Mouse (Mus musculus): ENCODE results near the gene Olfr342. TPM values are rescaled to one million over a fixed set of nuclear protein-coding genes. Genes with fewer than 3 reads are reported as not detected.

The Olfr342 gene
- polyA plus RNA-seq (2016; fragmentation: Nextera tagmentation; extraction: Ambion mirVana), result not detected in 2 replicates

DNA sequence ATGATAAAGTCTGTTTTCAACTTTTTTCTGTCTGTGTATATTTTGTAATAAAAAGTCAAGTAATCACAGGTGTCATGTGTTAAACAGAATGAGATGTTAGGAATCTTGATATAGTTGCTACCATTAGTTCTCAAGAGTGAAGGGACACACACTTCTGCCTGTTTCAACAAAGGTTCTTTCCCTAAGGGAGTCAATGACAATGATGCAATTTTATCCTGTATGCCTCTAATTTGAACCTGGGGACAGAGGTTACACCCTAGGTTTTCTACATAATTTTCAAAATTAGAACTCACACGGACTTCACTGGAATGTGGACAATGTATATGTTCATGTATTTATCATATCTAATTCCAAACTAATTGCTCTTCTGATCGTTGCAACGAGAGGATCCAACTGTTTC, at the start of gene Olfr342:
TSS of gene Olfr342 (plus strand) at position 301 of the 400 bp plus-strand sequence.
- Histone ChIP-seq H3K9me3 (peaks cover 29% of the 10 kb centered on the region), H3K36me3 (replicated peaks) (no peaks in the 10 kb centered on the region), H3K27ac (replicated peaks) (no peak within 1 kb of the TSS), H3K27me3 (replicated peaks; ENCODE audit: low read depth, poor library complexity, severe bottlenecking) (no peaks in the 10 kb centered on the region), H3K4me1 (no peaks in the 10 kb centered on the region), H3K4me3 (no peak within 1 kb of the TSS)
- DNase-seq (ENCODE audit: low spot score), result no peak
- WGBS, result 76% methylated on average over 3 of the region's 3 CpGs

DNA sequence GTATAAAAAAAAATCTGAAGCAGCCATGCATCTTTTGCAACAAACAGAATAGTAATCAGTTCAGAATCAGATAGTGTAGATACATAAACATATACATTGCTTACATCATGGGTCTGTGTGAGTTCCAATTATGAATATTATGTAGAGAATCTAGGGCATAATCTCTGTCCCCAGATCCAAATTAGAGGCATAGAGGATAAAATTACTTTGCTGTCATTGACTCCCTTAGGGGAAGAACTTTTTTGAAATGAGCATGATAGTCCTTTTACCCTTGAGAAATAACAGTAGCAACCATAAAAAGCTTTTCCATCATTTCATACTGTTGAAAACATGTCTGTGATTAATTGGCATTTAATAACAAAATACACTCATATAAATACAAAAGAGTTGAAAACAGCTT, 42.4 kb upstream of the Olfr342 start, which contains the start of gene Olfr341:
TSS of gene Olfr341 (minus strand) at position 101 of the 400 bp plus-strand sequence.
- Histone ChIP-seq H3K27me3 (replicated peaks; ENCODE audit: low read depth, poor library complexity, severe bottlenecking) (no peaks in the 10 kb centered on the region), H3K4me3 (no peak within 1 kb of the TSS), H3K9me3 (peaks cover 22% of the 10 kb centered on the region), H3K27ac (replicated peaks) (no peak within 1 kb of the TSS), H3K36me3 (replicated peaks) (no peaks in the 10 kb centered on the region), H3K4me1 (no peaks in the 10 kb centered on the region)
- no peak for DNase-seq (ENCODE audit: low spot score)

DNA sequence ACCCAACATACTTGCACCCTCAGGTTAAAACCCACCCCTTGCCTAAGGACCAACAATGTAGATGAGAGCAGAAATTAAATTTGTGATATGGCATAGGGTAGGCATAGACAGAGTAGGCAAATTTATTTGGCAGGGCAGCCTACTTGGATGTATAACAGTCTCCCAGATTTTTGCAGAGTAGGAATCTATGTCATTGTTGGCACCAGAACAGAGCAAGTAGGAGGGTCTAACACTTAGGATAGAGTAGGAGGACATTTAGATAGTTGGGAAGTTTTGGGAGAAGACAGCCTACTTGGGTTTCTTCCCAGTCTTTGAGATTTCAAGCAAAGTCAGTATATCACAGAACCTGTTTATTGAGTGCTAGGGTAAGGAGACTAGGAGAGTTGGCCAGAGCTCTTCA, 40.4 kb downstream of the Olfr342 start:
- H3K9me3 ChIP-seq, result peaks cover 33% of the 10 kb centered on the region
- H3K4me1 ChIP-seq, result no peaks in the 10 kb centered on the region
- DNase-seq (ENCODE audit: low spot score), result no peak
- H3K27me3 ChIP-seq (replicated peaks; ENCODE audit: low read depth, poor library complexity, severe bottlenecking), result no peaks in the 10 kb centered on the region
- H3K36me3 ChIP-seq (replicated peaks), result no peaks in the 10 kb centered on the region
- no peak overlapping the region for H3K4me3 ChIP-seq
- H3K27ac ChIP-seq (replicated peaks), result no peak overlapping the region

DNA sequence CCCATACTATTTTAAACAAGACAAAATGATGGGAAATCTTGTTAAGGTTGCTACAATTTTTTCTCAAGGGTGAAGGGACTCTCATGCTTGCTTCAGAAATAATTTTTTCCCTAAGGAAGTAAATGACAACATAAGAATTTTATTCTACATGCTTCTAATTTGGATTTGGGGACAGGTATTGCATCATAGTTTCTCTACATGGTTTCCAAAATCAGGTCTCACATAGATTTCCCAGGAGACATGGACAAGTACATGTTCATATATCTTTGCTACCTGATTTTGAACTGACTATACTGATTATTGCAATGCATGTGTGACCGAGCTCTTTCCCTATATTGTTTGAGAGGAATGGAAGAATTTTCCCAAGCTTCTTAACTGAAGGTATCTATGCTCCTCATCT, 41.6 kb downstream of the Olfr342 start, which contains the start of gene Olfr344:
TSS of gene Olfr344 (plus strand) at position 301 of the 400 bp plus-strand sequence.
- WGBS, result 87% methylated on average over 1 of the region's 1 CpGs
- no peak within 1 kb of the TSS for H3K4me3 ChIP-seq
- no peaks in the 10 kb centered on the region for H3K36me3 ChIP-seq (replicated peaks)
- H3K27ac ChIP-seq (replicated peaks), result no peak within 1 kb of the TSS
- no peak for DNase-seq (ENCODE audit: low spot score)
- no peaks in the 10 kb centered on the region for H3K27me3 ChIP-seq (replicated peaks; ENCODE audit: low read depth, poor library complexity, severe bottlenecking)
- no peaks in the 10 kb centered on the region for H3K4me1 ChIP-seq
- peaks cover 21% of the 10 kb centered on the region; the same call in 1 of the 2 replicates for H3K9me3 ChIP-seq

DNA sequence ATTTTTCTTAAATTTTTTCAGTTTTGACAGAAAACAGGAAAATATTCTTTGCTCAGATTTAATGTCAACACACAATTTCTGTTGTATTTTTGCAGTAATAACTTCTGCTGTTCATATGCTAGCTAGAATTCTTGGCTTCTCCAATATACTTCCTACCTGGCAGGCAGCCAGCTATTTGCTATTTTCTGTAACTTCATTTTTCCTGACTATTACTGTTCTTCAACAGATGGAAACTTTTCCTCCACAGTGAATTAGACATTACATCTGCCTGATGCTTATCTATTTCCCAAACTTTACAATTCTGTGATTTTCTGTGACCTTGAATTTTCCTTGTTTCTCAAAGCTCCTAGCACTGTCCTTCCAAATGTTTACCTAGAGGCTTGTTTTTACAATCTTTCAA, 42.2 kb downstream of the Olfr342 start:
- Histone ChIP-seq H3K4me1 (no peaks in the 10 kb centered on the region), H3K27me3 (replicated peaks; ENCODE audit: low read depth, poor library complexity, severe bottlenecking) (no peaks in the 10 kb centered on the region), H3K4me3 (no peak overlapping the region)

DNA sequence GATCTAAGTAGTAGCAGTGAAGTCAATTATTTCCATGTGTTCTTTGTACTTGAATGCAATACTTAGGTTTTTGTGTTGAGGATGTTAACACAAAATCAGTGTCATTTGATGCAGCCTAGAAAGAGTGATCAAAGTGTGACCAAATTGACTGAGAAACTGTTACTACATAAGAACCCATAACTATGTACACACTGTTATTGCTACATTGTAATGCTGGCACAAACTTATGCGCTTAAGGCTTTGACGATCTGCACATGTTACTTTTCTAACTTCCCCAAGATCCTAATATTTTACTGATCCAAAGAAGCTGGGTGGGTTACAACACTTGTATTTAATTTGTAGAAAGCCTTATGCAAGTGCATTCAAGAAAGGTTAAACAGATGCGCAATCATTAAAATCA, 43.0 kb downstream of the Olfr342 start:
- 94% methylated on average over 3 of the region's 3 CpGs for WGBS
- no peak overlapping the region for H3K27ac ChIP-seq (replicated peaks)
- no peaks in the 10 kb centered on the region for H3K36me3 ChIP-seq (replicated peaks)
- DNase-seq (ENCODE audit: low spot score), result no peak
- no peaks in the 10 kb centered on the region for H3K27me3 ChIP-seq (replicated peaks; ENCODE audit: low read depth, poor library complexity, severe bottlenecking)
- no peak overlapping the region for H3K4me3 ChIP-seq
- peaks cover 21% of the 10 kb centered on the region; the same call in 1 of the 2 replicates for H3K9me3 ChIP-seq
- no peaks in the 10 kb centered on the region for H3K4me1 ChIP-seq

More for the DNA sequence above, 42.2 kb downstream of the Olfr342 start:
- Histone ChIP-seq H3K9me3 (peaks cover 21% of the 10 kb centered on the region; the same call in 1 of the 2 replicates), H3K27ac (replicated peaks) (no peak overlapping the region), H3K36me3 (replicated peaks) (no peaks in the 10 kb centered on the region)
- DNase-seq (ENCODE audit: low spot score), result no peak

Other genes starting within 250 kb of the Olfr342 start
- 0.03 TPM in 1 of 2 replicates, not detected in the other for gene Olfr338, start 151.5 kb upstream of the Olfr342 start, polyA plus RNA-seq (2016; fragmentation: Nextera tagmentation; extraction: Ambion mirVana)
- gene Olfr339, start 106.1 kb upstream of the Olfr342 start, polyA plus RNA-seq (2016; fragmentation: Nextera tagmentation; extraction: Ambion mirVana), result not detected in 2 replicates
- gene Olfr340, start 72.4 kb upstream of the Olfr342 start, polyA plus RNA-seq (2016; fragmentation: Nextera tagmentation; extraction: Ambion mirVana), result not detected in 2 replicates
- not detected in 2 replicates for gene Olfr341, start 42.5 kb upstream of the Olfr342 start, polyA plus RNA-seq (2016; fragmentation: Nextera tagmentation; extraction: Ambion mirVana)
- gene Olfr344, start 41.7 kb downstream of the Olfr342 start, polyA plus RNA-seq (2016; fragmentation: Nextera tagmentation; extraction: Ambion mirVana), result not detected in 2 replicates
- not detected in 2 replicates for gene Olfr345, start 115.0 kb downstream of the Olfr342 start, polyA plus RNA-seq (2016; fragmentation: Nextera tagmentation; extraction: Ambion mirVana)
- not detected in 2 replicates for gene Olfr346, start 160.8 kb downstream of the Olfr342 start, polyA plus RNA-seq (2016; fragmentation: Nextera tagmentation; extraction: Ambion mirVana)
- gene Olfr347, start 206.9 kb downstream of the Olfr342 start, polyA plus RNA-seq (2016; fragmentation: Nextera tagmentation; extraction: Ambion mirVana), result not detected in 2 replicates